Mouse (Mus musculus) bone marrow macrophage, adult 2 months (primary cell): ENCODE results near the gene Aldh8a1. TPM values are rescaled to one million over a fixed set of nuclear protein-coding genes. Genes with fewer than 3 reads are reported as not detected.
"Not testable (repeated sequence)": the region's sequence is repeated elsewhere in the genome, so short reads cannot be mapped to it uniquely, and the experiment has no call there.

Experiments
- H3K27ac ChIP-seq: 2 replicates; pipeline ENCODE4 v1.5.1; 2012; ENCODE audit warnings: low read depth, low read length; ENCODE audit not compliant: insufficient read depth
- H3K4me1 ChIP-seq: 2 replicates; pipeline ENCODE4 v1.6.1; 2012; ENCODE audit warnings: low read length; ENCODE audit not compliant: control insufficient read depth, insufficient read depth
- H3K4me3 ChIP-seq: 2 replicates; pipeline ENCODE4 v1.5.1; 2012; ENCODE audit warnings: mild to moderate bottlenecking, low read length, moderate library complexity; ENCODE audit not compliant: insufficient read depth
- CTCF ChIP-seq: IDR thresholded peaks from 2 replicates; pipeline ENCODE4 v1.5.1; 2012; ENCODE audit warnings: low read depth, mild to moderate bottlenecking, low read length, moderate library complexity
- POLR2A ChIP-seq: IDR thresholded peaks from 2 replicates; pipeline ENCODE4 v1.6.1; 2012; ENCODE audit warnings: mild to moderate bottlenecking, low read depth, low read length, borderline replicate concordance
- polyA plus RNA-seq: library from polyadenylated mRNA; stranded (reverse); fragments of >200 nt; gene quantifications from 2 replicates; pipeline ENCODE4 v1.2.4, GENCODE M21; 2012; ENCODE audit not compliant: missing spikeins, insufficient read depth, insufficient read length

Gene Aldh8a1
- polyA plus RNA-seq, 1 experiment: not detected

GRCm38 (mm10) chr10:21393390-21393789, 16.3 kb downstream of the Aldh8a1 start:
- TF ChIP-seq POLR2A (no peak), CTCF (no peak)
- Histone ChIP-seq H3K4me3 (no peak overlapping the region), H3K27ac (no peak overlapping the region), H3K4me1 (no peaks in the 10 kb centered on the region)

- H3K27ac ChIP-seq: no peak overlapping the region
- no peak overlapping the region for H3K4me3 ChIP-seq
- TF ChIP-seq CTCF (no peak), POLR2A (no peak)
- no peaks in the 10 kb centered on the region for H3K4me1 ChIP-seq
Observed at GRCm38 (mm10) chr10:21395426-21396139, 18.5 kb downstream of the Aldh8a1 start.

GRCm38 (mm10) chr10:21398873-21399425, 21.9 kb downstream of the Aldh8a1 start:
- H3K4me3 ChIP-seq, H3K4me1 ChIP-seq, H3K27ac ChIP-seq: not testable (repeated sequence)

GRCm38 (mm10) chr10:21399622-21400021, 22.5 kb downstream of the Aldh8a1 start:
- no peak overlapping the region for H3K27ac ChIP-seq
- no peak for TF ChIP-seq POLR2A
- TF ChIP-seq CTCF: no peak
- no peak overlapping the region for H3K4me3 ChIP-seq
- no peaks in the 10 kb centered on the region for H3K4me1 ChIP-seq

- TF ChIP-seq POLR2A (no peak), CTCF (no peak)
- Histone ChIP-seq H3K4me3 (no peak overlapping the region), H3K4me1 (no peaks in the 10 kb centered on the region), H3K27ac (no peak overlapping the region)
Observed at GRCm38 (mm10) chr10:21400031-21400430, 22.9 kb downstream of the Aldh8a1 start.

GRCm38 (mm10) chr10:21400453-21400852, 23.4 kb downstream of the Aldh8a1 start:
- no peak overlapping the region for H3K4me3 ChIP-seq
- TF ChIP-seq POLR2A: no peak
- TF ChIP-seq CTCF: no peak
- no peak overlapping the region for H3K27ac ChIP-seq
- no peaks in the 10 kb centered on the region for H3K4me1 ChIP-seq

GRCm38 (mm10) chr10:21401259-21401658, 24.2 kb downstream of the Aldh8a1 start:
- Histone ChIP-seq H3K4me3 (no peak overlapping the region), H3K4me1 (no peaks in the 10 kb centered on the region), H3K27ac (no peak overlapping the region)
- TF ChIP-seq POLR2A (no peak), CTCF (no peak)

- no peak for TF ChIP-seq POLR2A
- no peak for TF ChIP-seq CTCF
- Histone ChIP-seq H3K4me3 (no peak overlapping the region), H3K4me1 (no peaks in the 10 kb centered on the region), H3K27ac (no peak overlapping the region)
Observed at GRCm38 (mm10) chr10:21404822-21405221, 27.7 kb downstream of the Aldh8a1 start.

GRCm38 (mm10) chr10:21405707-21406534, 28.8 kb downstream of the Aldh8a1 start:
- no peaks in the 10 kb centered on the region for H3K4me1 ChIP-seq
- no peak overlapping the region for H3K4me3 ChIP-seq
- no peak for TF ChIP-seq CTCF
- no peak for TF ChIP-seq POLR2A
- H3K27ac ChIP-seq: no peak overlapping the region

GRCm38 (mm10) chr10:21410711-21411110, 33.6 kb downstream of the Aldh8a1 start:
- Histone ChIP-seq H3K27ac (no peak overlapping the region), H3K4me1 (no peaks in the 10 kb centered on the region), H3K4me3 (no peak overlapping the region)
- TF ChIP-seq POLR2A (no peak), CTCF (no peak)
